Mouse (Mus musculus) hindbrain, embryonic 10.5 days (tissue): ENCODE data around the gene Cabin1. TPM values are rescaled to one million over a fixed set of nuclear protein-coding genes. Genes with fewer than 3 reads are reported as not detected.
A peak's percentile ranks its signal among the peaks of the same experiment; 100 is the strongest.

Experiments used
- DNase-seq: peaks from one replicate; pipeline ENCODE4 v3.0.0-alpha.2; 2017; ENCODE audit warnings: low spot score
- H3K27ac ChIP-seq: fragments of 300-500 bp; sonication (generic); 2 replicates; pipeline ENCODE4 v1.5.1; 2016; ENCODE audit warnings: mild to moderate bottlenecking, moderate library complexity
- H3K27me3 ChIP-seq: fragments of 300-500 bp; sonication (generic); 2 replicates; pipeline ENCODE4 v1.6.1; 2016; ENCODE audit warnings: mild to moderate bottlenecking; ENCODE audit not compliant: poor library complexity, insufficient read depth, severe bottlenecking
- H3K36me3 ChIP-seq: fragments of 300-500 bp; sonication (generic); 2 replicates; pipeline ENCODE4 v1.6.1; 2016; ENCODE audit warnings: mild to moderate bottlenecking, moderate library complexity
- H3K4me1 ChIP-seq: fragments of 300-500 bp; sonication (generic); replicated peaks from 2 replicates; pipeline ENCODE4 v1.6.1; 2016; ENCODE audit warnings: mild to moderate bottlenecking
- H3K4me3 ChIP-seq: fragments of 300-500 bp; sonication (generic); 2 replicates; pipeline ENCODE4 v1.5.1; 2016; ENCODE audit warnings: mild to moderate bottlenecking, moderate library complexity
- H3K9me3 ChIP-seq: fragments of 300-500 bp; sonication (generic); 2 replicates; pipeline ENCODE4 v1.6.1; 2016; ENCODE audit warnings: mild to moderate bottlenecking, moderate library complexity
- WGBS: fragments of 180-500 bp; shearing (Covaris S2); methylation state at CpG from one replicate; pipeline ENCODE4 v1.1.7; 2016; 5-methylcytosine and 5-hydroxymethylcytosine counted together
- polyA plus RNA-seq: library from polyadenylated mRNA; unstranded; fragments of >200 nt; fragmentation: Nextera tagmentation; extraction: Ambion mirVana; gene quantifications from 2 replicates; pipeline ENCODE4 v1.2.1, GENCODE M21; 2016

Cabin1 gene
- polyA plus RNA-seq, 1 experiment from 2014 or later, result 36.8 TPM

DNA sequence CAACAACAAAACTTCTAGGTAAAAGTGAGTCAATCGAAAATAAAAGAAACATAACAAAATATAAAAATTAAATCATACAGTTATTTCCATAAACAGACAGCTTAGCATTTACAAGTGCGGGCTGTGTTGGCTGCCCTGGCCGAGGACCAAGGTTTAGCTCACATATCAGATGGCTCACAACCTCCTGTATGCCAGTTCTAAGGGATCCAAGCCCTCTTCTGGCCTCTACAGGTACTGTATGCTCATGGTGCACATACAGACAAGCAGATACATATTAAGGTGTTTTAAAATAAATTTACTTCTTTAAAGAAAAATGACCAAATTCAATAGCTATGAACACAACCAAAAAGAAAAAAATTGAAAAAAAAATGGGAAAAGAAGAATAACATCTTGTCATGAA is 3.8 kb downstream of the Cabin1 start:
- Histone ChIP-seq H3K27me3 (no peaks in the 10 kb centered on the region), H3K36me3 (peaks cover 69% of the 10 kb centered on the region), H3K4me3 (no peak overlapping the region), H3K4me1 (peaks cover 26% of the 10 kb centered on the region), H3K27ac (no peak overlapping the region), H3K9me3 (0 out of 2 replicates have a peak, but pooled peaks cover 4% of the 10 kb centered on the region)
- DNase-seq, result no peak
- 96% methylated on average over 3 of the region's 3 CpGs for WGBS

DNA sequence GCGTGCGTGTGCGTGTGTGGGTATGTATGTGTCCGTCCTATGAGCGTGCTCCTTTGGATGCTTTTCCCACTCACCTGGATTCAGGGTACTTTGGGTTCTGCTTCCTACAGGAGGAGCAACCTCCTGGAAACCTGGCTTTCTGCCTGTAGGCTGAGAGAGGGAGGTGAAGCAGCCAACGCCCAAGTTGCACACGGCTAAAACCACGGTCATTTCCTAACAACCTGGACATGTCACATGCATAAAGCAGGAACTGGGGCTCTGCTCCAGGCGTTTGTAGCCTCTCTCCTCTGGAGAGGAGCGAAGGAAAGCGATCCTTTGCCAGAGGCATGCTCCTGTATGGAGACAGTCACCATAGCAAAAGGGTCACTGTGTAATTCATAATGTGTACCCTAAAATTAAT is 7.4 kb downstream of the Cabin1 start:
- 95% methylated on average over 11 of the region's 11 CpGs for WGBS
- Histone ChIP-seq H3K36me3 (peaks cover 97% of the 10 kb centered on the region), H3K27me3 (no peaks in the 10 kb centered on the region), H3K27ac (no peak overlapping the region), H3K4me1 (no peaks in the 10 kb centered on the region), H3K9me3 (0 out of 2 replicates have a peak, but pooled peaks cover 4% of the 10 kb centered on the region), H3K4me3 (no peak overlapping the region)
- DNase-seq, result no peak

DNA sequence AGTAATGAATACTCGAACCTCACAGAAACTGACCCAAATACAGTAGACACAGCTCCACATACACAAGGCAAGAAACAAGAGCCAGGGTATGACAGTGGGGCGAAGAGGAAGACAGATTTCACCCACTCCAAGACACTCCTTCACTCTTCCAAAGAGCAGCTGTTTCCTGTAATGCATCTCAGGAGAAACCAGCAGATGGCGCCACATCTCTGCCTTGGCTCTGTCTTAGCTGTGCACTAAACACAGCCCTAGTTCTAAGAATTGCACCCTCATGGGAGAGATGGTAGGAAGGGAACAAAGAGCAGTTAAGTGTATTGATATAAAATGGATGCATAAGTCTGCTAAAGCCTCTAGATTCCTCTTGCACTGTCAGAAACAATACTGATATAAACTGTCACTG is 20.1 kb downstream of the Cabin1 start:
- Histone ChIP-seq H3K36me3 (peaks cover 98% of the 10 kb centered on the region), H3K4me3 (no peak overlapping the region), H3K4me1 (no peaks in the 10 kb centered on the region), H3K27me3 (no peaks in the 10 kb centered on the region), H3K9me3 (no peaks in the 10 kb centered on the region), H3K27ac (no peak overlapping the region)
- WGBS, result 48% methylated on average over 3 of the region's 3 CpGs
- DNase-seq, result peak; percentile 78

DNA sequence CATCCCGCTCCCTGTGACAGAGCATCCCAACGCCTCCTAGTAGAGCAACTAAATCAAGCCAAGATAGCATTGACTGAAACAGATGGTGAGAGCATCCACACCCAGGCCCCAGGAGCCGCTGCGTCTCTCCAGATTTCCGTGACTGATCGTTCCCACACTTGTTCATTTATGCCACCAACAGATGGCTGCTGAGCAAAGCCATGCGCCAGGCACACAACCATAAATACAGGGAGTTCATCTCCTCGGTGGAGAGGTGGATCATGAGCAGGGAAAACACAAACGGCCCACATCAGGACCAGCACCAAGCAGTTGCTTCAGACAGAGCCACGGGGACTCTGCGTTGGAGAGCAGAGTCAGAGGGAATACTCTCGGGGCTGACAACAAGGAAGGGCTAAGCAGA is 20.8 kb downstream of the Cabin1 start:
- WGBS, result 93% methylated on average over 12 of the region's 12 CpGs
- no peaks in the 10 kb centered on the region for H3K4me1 ChIP-seq

DNA sequence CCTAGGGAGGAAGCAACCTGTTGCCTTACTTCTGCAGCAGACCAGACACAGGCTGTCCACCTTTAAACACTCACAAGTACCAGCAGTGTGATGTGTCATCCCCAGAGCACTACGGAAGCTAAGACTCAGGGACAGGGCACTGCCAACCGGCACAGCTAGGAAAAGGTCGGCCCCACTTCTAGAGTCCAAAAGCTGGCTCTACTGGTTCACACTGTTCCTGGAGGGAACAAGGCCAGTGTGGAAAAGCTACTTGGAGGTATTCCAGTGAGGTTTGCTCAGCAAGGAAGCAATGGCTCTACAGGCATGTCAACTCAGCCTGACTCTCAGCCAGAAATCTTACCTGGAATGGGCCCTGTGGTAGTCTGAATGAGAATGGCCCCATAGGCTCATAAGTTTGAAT is 23.3 kb downstream of the Cabin1 start:
- no peak overlapping the region for H3K27ac ChIP-seq
- no peaks in the 10 kb centered on the region for H3K27me3 ChIP-seq
- peaks cover 97% of the 10 kb centered on the region for H3K36me3 ChIP-seq
- WGBS, result 88% methylated on average over 3 of the region's 3 CpGs
- no peak overlapping the region for H3K4me3 ChIP-seq
- DNase-seq, result no peak
- no peaks in the 10 kb centered on the region for H3K4me1 ChIP-seq
- no peaks in the 10 kb centered on the region for H3K9me3 ChIP-seq

More for the DNA sequence above, 20.8 kb downstream of the Cabin1 start:
- no peak for DNase-seq
- no peak overlapping the region for H3K27ac ChIP-seq
- H3K9me3 ChIP-seq, result no peaks in the 10 kb centered on the region
- H3K27me3 ChIP-seq, result no peaks in the 10 kb centered on the region
- no peak overlapping the region for H3K4me3 ChIP-seq
- H3K36me3 ChIP-seq, result peaks cover 98% of the 10 kb centered on the region

DNA sequence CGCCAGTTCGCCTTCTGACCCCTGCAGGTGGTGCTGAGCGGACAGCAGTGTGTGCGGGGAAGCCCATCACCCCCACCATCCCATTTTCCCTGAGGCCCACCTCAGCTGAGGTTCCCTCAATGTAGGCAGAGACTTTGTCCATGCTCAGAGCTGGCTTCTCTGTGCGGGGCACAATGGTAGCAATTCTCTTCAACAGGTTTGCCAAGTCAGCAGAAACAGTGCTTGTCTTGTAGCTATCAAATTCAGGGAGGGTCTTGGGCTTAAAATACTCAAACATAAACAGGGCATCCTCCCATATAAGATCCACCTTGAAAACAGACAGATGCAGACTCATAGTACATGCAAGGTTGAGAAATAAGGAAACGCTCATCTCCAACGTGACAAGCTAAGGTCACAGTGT is 38.7 kb downstream of the Cabin1 start:
- DNase-seq, result no peak
- Histone ChIP-seq H3K27me3 (no peaks in the 10 kb centered on the region), H3K9me3 (no peaks in the 10 kb centered on the region), H3K4me1 (no peaks in the 10 kb centered on the region), H3K4me3 (no peak overlapping the region), H3K27ac (no peak overlapping the region), H3K36me3 (peaks cover 97% of the 10 kb centered on the region)
- WGBS, result 93% methylated on average over 7 of the region's 7 CpGs

DNA sequence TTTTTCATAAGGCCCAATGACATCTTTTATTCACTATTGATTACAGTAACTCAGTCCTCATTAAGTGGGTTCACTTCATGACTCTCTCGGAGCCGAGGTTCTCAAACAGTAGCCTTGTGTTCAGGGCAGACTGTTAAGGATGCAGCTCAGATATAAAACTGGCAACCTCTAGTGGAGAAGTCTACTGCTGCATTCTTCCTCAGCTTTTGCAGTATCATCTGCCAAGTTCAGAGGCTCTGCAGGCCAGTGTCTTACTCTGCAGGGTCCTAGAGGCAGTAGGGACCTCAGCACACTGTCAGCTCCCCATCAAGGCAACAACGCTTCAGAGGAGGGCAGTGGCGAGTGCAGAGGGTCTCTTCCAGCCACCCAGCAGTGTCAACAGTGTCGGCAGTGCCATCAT is 43.9 kb downstream of the Cabin1 start:
- no peak for DNase-seq
- H3K9me3 ChIP-seq, result no peaks in the 10 kb centered on the region
- no peak overlapping the region for H3K4me3 ChIP-seq
- H3K27ac ChIP-seq, result no peak overlapping the region
- no peaks in the 10 kb centered on the region for H3K27me3 ChIP-seq
- peaks cover 98% of the 10 kb centered on the region for H3K36me3 ChIP-seq
- 91% methylated on average over 5 of the region's 5 CpGs for WGBS
- H3K4me1 ChIP-seq, result no peaks in the 10 kb centered on the region

DNA sequence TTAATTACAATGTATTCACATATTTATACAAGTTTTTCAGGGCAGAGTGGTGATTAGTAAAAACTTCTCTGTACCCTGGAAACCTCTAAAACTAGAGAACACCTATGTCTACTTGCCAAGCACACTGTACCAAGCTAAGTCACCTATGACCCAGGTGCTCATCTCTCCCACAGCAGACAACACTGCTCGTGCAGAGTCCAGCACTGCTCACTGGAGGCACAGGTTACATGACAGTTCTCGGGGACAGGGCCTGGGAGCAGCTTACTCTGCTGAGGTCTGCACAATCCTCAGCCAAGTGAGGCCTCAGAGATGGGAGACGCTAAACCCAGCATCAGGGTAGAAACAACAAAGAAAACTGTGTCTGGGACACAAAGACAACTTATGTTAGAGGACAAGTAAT is 49.3 kb downstream of the Cabin1 start:
- DNase-seq, result no peak
- Histone ChIP-seq H3K27ac (no peak overlapping the region), H3K4me1 (no peaks in the 10 kb centered on the region), H3K27me3 (no peaks in the 10 kb centered on the region), H3K9me3 (no peaks in the 10 kb centered on the region), H3K4me3 (no peak overlapping the region), H3K36me3 (peaks cover 99% of the 10 kb centered on the region)
- 81% methylated on average over 3 of the region's 3 CpGs for WGBS

DNA sequence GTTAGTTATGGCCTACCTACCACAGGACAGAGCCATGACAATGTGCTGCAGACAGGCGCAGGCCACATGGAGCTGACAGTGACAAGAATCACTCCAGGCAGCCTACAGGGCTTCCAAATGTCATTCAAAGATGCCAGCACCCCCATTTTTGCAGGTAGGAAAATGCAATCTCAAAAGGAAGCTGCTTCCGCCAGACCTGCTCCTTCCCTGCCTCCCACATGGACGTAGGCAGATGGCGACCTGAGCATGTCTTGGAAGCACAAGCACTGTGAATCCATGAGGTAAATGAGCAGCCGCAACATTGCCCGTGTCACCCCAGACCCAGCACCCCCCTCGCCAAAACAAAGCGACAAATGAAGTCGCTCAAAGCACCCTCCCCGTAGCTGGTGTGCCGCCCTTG is 51.1 kb downstream of the Cabin1 start:
- no peaks in the 10 kb centered on the region for H3K9me3 ChIP-seq
- H3K27me3 ChIP-seq, result no peaks in the 10 kb centered on the region
- H3K4me3 ChIP-seq, result no peak overlapping the region
- 0 out of 2 replicates have a peak, but pooled peaks cover 2% of the 10 kb centered on the region for H3K4me1 ChIP-seq
- DNase-seq, result no peak
- peaks cover 99% of the 10 kb centered on the region for H3K36me3 ChIP-seq
- H3K27ac ChIP-seq, result no peak overlapping the region
- WGBS, result 94% methylated on average over 11 of the region's 11 CpGs

DNA sequence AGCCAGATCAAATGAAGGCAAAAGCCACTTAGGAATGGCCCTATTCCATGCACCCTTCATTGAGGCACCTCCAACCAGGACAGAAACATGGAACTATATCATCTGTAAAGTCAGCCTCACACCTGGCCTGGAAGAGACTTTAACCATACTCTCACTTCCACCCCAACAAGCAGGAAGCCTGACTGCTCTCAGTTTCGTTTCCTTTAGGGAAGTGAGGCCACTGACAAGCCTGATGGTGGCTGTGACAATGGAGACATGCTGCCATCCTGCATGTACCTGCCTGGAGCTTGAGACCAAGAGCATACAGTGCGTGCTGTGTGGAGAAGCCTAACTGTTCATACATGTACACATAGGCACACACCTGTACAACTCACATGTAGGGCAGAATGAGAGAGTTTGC is 53.9 kb downstream of the Cabin1 start:
- WGBS, result 85% methylated on average over 2 of the region's 2 CpGs
- no peaks in the 10 kb centered on the region for H3K27me3 ChIP-seq

DNA sequence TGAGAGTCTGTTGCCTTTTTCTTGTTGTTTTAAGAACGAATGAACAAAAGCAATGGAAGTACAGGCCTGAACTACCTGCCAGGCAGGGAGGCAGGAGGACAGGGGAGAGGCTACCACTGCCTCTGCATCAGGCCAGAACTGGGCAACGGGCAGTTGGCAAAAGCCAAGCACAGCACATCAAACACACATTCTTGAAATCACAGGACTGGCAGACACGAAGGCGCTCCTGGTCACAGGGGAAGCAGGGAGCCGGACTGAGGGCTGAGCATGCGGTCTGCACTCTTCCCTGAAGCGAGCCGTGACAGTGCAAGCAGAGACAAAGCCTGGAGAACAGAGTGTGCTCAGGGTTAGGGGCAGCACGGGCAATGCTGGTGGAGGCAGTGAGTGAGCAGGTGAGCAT is 54.9 kb downstream of the Cabin1 start:
- H3K36me3 ChIP-seq, result peaks cover 98% of the 10 kb centered on the region
- WGBS, result 90% methylated on average over 9 of the region's 9 CpGs
- 0 out of 2 replicates have a peak, but pooled peaks cover 7% of the 10 kb centered on the region for H3K4me1 ChIP-seq
- no peak overlapping the region for H3K4me3 ChIP-seq
- no peaks in the 10 kb centered on the region for H3K27me3 ChIP-seq
- no peak for DNase-seq
- H3K27ac ChIP-seq, result no peak overlapping the region
- no peaks in the 10 kb centered on the region for H3K9me3 ChIP-seq

More for the DNA sequence above, 53.9 kb downstream of the Cabin1 start:
- DNase-seq, result no peak
- Histone ChIP-seq H3K27ac (no peak overlapping the region), H3K9me3 (no peaks in the 10 kb centered on the region), H3K4me3 (no peak overlapping the region), H3K36me3 (peaks cover 98% of the 10 kb centered on the region), H3K4me1 (0 out of 2 replicates have a peak, but pooled peaks cover 2% of the 10 kb centered on the region)

DNA sequence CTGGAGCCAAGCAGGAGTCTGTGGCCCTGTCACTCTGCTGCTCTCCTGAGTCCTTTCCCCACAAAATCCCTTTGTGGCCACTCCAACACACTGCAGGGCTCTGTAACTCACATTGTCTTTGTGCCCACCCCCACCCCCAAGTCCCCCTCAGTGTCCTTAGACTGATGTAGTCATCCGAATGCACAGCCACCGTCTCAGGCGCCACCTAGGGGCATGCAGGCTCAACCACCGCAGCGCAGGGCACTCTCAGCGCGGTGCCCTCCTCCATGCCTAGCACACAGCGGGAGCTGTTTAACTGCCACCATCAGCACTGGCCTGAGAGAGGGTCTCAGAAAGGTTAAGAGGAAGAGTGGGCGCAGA is 55.5 kb downstream of the Cabin1 start:
- no peak overlapping the region for H3K27ac ChIP-seq
- peaks cover 98% of the 10 kb centered on the region for H3K36me3 ChIP-seq
- no peak overlapping the region for H3K4me3 ChIP-seq
- 0 out of 2 replicates have a peak, but pooled peaks cover 7% of the 10 kb centered on the region for H3K4me1 ChIP-seq
- 45% methylated on average over 9 of the region's 9 CpGs for WGBS
- H3K9me3 ChIP-seq, result no peaks in the 10 kb centered on the region
- no peaks in the 10 kb centered on the region for H3K27me3 ChIP-seq
- peak; percentile 27 for DNase-seq

DNA sequence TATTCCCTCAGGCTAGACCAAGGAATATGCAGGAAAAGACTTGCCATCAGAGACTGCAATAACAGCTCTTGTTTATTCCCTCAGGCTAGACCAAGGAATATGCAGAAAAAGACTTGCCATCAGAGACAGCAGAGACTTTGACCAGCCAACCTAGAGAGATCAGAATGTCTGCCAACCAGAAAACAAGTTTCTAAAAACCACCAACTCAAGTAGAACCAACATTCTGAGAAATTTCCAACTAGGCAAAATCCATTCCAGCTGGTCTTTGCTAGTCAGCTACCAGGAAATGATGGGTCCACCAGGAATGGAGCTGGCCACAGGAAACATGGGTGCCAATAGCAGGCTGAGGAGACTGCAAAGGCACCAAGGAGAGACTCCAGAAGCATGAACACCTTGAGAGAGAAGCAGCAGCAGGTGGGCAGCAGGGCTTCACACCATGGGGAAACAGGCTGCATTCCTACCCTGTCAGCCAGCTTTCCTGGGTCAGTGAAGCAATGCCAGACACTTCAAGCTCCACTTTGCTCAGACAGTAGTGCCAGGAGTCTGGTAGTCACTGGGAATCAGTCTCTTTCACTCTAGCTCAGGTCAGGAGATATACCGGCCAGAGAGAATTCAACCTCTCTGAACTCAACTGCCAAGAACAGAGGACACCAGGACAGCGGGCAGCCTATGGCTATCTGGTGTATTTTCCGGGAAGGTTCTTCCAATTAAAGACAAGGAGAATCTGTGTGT is 56.1 kb downstream of the Cabin1 start:
- Histone ChIP-seq H3K27me3 (no peaks in the 10 kb centered on the region), H3K27ac (no peak overlapping the region), H3K4me3 (no peak overlapping the region), H3K36me3 (peaks cover 98% of the 10 kb centered on the region), H3K9me3 (no peaks in the 10 kb centered on the region), H3K4me1 (0 out of 2 replicates have a peak, but pooled peaks cover 7% of the 10 kb centered on the region)
- no peak for DNase-seq
- WGBS, result 89% methylated on average over 3 of the region's 3 CpGs
